Mouse (Mus musculus): Measurements from ENCODE around the gene Setd3. TPM values are rescaled to one million over a fixed set of nuclear protein-coding genes. Genes with fewer than 3 reads are reported as not detected.
A peak's percentile ranks its signal among the peaks of the same experiment; 100 is the strongest.

Gene Setd3
- polyA plus RNA-seq, 1 experiment from 2014 or later = 95.0 TPM

GRCm38 (mm10) chr12:108195761-108196160, 16.6 kb upstream of the Setd3 start:
- H3K9me3 ChIP-seq = no peaks in the 10 kb centered on the region
- H3K9ac ChIP-seq = no peak overlapping the region
- 94% methylated on average over 11 of the region's 11 CpGs for WGBS
- peaks cover 44% of the 10 kb centered on the region for H3K36me3 ChIP-seq (replicated peaks)
- H3K4me2 ChIP-seq = no peak overlapping the region
- no peak for ATAC-seq (replicated peaks)
- no peak overlapping the region for H3K4me3 ChIP-seq
- H3K4me1 ChIP-seq = no peaks in the 10 kb centered on the region
- no peak overlapping the region for H3K27ac ChIP-seq
- no peaks in the 10 kb centered on the region for H3K27me3 ChIP-seq (replicated peaks)

DNA sequence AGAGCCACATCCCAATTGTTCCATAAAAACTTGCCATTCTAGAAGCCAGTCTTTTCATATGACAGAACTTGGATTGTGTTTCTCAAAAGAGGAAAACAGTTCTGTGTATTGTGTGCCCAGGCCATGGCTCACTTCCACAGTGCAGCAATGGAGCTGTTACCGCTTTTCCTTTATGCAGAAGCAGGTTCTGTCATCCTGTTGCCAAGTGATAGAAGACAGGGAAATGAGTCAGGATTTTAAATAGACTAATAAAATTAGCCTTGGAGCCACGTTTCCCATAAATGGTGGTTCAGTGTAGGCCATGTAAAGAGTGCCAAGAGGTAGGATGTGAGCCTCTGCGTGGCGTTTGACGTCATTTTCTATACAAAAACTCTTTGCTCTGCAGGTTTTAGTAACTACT, 14.8 kb upstream of the Setd3 start:
- Histone ChIP-seq H3K27ac (no peak overlapping the region), H3K9ac (no peak overlapping the region), H3K4me2 (no peak overlapping the region), H3K4me3 (no peak overlapping the region), H3K4me1 (no peaks in the 10 kb centered on the region), H3K27me3 (replicated peaks) (no peaks in the 10 kb centered on the region), H3K36me3 (replicated peaks) (peaks cover 40% of the 10 kb centered on the region), H3K9me3 (no peaks in the 10 kb centered on the region)
- 93% methylated on average over 5 of the region's 5 CpGs for WGBS
- ATAC-seq (replicated peaks) = no peak

GRCm38 (mm10) chr12:108187541-108188091, 8.5 kb upstream of the Setd3 start:
- Histone ChIP-seq H3K36me3 (replicated peaks) (peaks cover 41% of the 10 kb centered on the region), H3K4me1 (no peaks in the 10 kb centered on the region), H3K4me3 (no peak overlapping the region), H3K27me3 (replicated peaks) (no peaks in the 10 kb centered on the region), H3K27ac (no peak overlapping the region), H3K4me2 (no peak overlapping the region), H3K9me3 (no peaks in the 10 kb centered on the region), H3K9ac (no peak overlapping the region)
- ATAC-seq (replicated peaks) = no peak
- 92% methylated on average over 6 of the region's 6 CpGs for WGBS

DNA sequence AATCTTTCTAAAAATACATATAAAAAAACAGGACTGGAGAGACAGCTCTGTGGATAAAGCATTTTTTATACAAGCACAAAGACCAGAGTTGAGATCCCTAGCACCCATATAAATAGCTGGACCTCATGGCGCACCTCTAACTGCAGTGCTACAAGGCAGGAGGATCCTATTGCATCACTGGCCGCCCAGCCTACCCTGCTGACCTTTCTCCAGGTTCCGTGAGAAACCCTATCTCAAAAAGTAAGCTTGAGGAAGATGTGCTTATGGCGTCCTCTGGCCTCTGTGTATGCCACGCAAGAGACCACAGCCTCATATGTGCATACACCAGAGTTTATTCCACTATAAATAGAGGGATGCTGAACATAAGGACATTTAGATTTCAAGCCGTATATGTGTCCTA, 2.6 kb upstream of the Setd3 start:
- no peaks in the 10 kb centered on the region for H3K9me3 ChIP-seq
- WGBS = 96% methylated on average over 6 of the region's 6 CpGs

GRCm38 (mm10) chr12:108179321-108180266, 480 bp upstream of the Setd3 start, which contains the start of gene Ccnk:
Gene Ccnk, plus strand, starts transcription at chr12:108179579.
- peak within 1 kb of the TSS; percentile 86 for H3K9ac ChIP-seq
- no peaks in the 10 kb centered on the region; the same call in 1 of the 2 replicates for H3K36me3 ChIP-seq (replicated peaks)
- H3K4me2 ChIP-seq = peak within 1 kb of the TSS; percentile 87
- H3K4me1 ChIP-seq = peaks cover 34% of the 10 kb centered on the region
- H3K27ac ChIP-seq = peak within 1 kb of the TSS; percentile 82
- H3K9me3 ChIP-seq = no peaks in the 10 kb centered on the region
- peak; percentile 98 for ATAC-seq (replicated peaks)
- WGBS = under 1% methylated on average over 77 of the region's 82 CpGs
- no peaks in the 10 kb centered on the region for H3K27me3 ChIP-seq (replicated peaks)
- peak within 1 kb of the TSS; percentile 99 for H3K4me3 ChIP-seq

More for the DNA sequence above, 2.6 kb upstream of the Setd3 start:
- Histone ChIP-seq H3K4me2 (no peak overlapping the region), H3K4me3 (no peak overlapping the region), H3K4me1 (peaks cover 27% of the 10 kb centered on the region), H3K27ac (no peak overlapping the region), H3K27me3 (replicated peaks) (no peaks in the 10 kb centered on the region), H3K36me3 (replicated peaks) (peaks cover 7% of the 10 kb centered on the region; the same call in 1 of the 2 replicates), H3K9ac (no peak overlapping the region)
- no peak for ATAC-seq (replicated peaks)

GRCm38 (mm10) chr12:108178331-108179245, 526 bp downstream of the Setd3 start:
- peak overlapping the region; percentile 82 for H3K27ac ChIP-seq
- H3K27me3 ChIP-seq (replicated peaks) = no peaks in the 10 kb centered on the region
- peak overlapping the region; percentile 86 for H3K9ac ChIP-seq
- peak; percentile 65 for ATAC-seq (replicated peaks)
- H3K36me3 ChIP-seq (replicated peaks) = no peaks in the 10 kb centered on the region; the same call in 1 of the 2 replicates
- H3K4me3 ChIP-seq = peak overlapping the region; percentile 99
- peak overlapping the region; percentile 87 for H3K4me2 ChIP-seq
- under 1% methylated on average over 103 of the region's 103 CpGs for WGBS
- H3K4me1 ChIP-seq = peaks cover 34% of the 10 kb centered on the region
- H3K9me3 ChIP-seq = no peaks in the 10 kb centered on the region

DNA sequence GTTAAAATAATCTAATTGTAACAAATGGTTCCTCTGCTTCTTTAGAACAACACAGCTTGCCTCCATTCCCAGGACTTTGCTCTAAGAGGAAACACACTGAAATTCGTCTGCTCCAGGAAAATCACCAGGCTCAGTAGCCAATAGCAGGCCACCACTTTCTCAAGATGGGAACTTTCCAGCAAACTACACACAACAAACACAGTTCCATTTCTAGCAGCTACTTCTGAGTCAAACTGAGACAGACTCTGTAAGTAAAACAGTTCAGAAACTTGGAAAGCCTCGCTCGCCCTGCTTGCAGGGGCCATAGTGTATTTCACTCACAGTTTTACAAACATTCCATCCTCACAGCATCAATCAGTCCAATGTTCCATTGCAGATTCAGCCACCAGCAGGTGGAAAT, 2.7 kb downstream of the Setd3 start:
- peaks cover 38% of the 10 kb centered on the region for H3K4me1 ChIP-seq
- no peak overlapping the region for H3K9ac ChIP-seq
- no peak for ATAC-seq (replicated peaks)
- 80% methylated on average over 3 of the region's 3 CpGs for WGBS
- H3K4me2 ChIP-seq = no peak overlapping the region
- H3K27ac ChIP-seq = no peak overlapping the region
- H3K4me3 ChIP-seq = no peak overlapping the region
- no peaks in the 10 kb centered on the region for H3K27me3 ChIP-seq (replicated peaks)
- no peaks in the 10 kb centered on the region for H3K9me3 ChIP-seq
- no peaks in the 10 kb centered on the region for H3K36me3 ChIP-seq (replicated peaks)

GRCm38 (mm10) chr12:108174606-108175505, 4.3 kb downstream of the Setd3 start:
- Histone ChIP-seq H3K27me3 (replicated peaks) (no peaks in the 10 kb centered on the region), H3K4me1 (peaks cover 28% of the 10 kb centered on the region), H3K4me3 (no peak overlapping the region), H3K36me3 (replicated peaks) (no peaks in the 10 kb centered on the region), H3K9ac (no peak overlapping the region), H3K9me3 (no peaks in the 10 kb centered on the region), H3K27ac (no peak overlapping the region), H3K4me2 (no peak overlapping the region)
- no peak for ATAC-seq (replicated peaks)
- WGBS = 78% methylated on average over 8 of the region's 8 CpGs

GRCm38 (mm10) chr12:108172639-108173038, 6.5 kb downstream of the Setd3 start:
- WGBS = 67% methylated on average over 4 of the region's 4 CpGs
- H3K9me3 ChIP-seq = no peaks in the 10 kb centered on the region
- H3K4me2 ChIP-seq = no peak overlapping the region
- no peak for ATAC-seq (replicated peaks)
- H3K27me3 ChIP-seq (replicated peaks) = no peaks in the 10 kb centered on the region
- H3K4me3 ChIP-seq = no peak overlapping the region
- peaks cover 21% of the 10 kb centered on the region for H3K4me1 ChIP-seq
- H3K9ac ChIP-seq = no peak overlapping the region
- no peaks in the 10 kb centered on the region for H3K36me3 ChIP-seq (replicated peaks)
- H3K27ac ChIP-seq = no peak overlapping the region

DNA sequence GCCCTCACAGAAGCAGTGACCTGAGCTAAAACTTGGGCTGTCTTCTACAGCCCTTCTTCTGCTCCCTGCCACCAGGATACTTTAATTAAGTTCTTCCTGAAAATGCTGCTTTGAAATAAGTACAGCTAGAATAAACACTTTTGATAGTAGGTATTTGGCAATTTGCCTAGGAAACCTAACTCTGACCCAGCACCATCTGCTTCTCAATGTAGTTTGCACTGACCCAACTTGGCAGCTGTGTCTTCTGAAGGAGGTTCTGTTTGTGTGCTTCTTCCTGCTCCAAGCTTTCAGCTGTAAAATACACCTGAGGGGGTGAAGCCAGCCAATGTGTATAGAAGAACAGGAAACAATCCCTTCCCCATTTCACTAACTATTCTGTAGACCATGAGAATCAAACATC, 7.8 kb downstream of the Setd3 start:
- Histone ChIP-seq H3K27me3 (replicated peaks) (no peaks in the 10 kb centered on the region), H3K9me3 (no peaks in the 10 kb centered on the region), H3K27ac (no peak overlapping the region), H3K9ac (no peak overlapping the region), H3K36me3 (replicated peaks) (no peaks in the 10 kb centered on the region), H3K4me3 (no peak overlapping the region), H3K4me1 (peaks cover 8% of the 10 kb centered on the region), H3K4me2 (no peak overlapping the region)
- ATAC-seq (replicated peaks) = no peak

- 87% methylated on average over 3 of the region's 3 CpGs for WGBS
- Histone ChIP-seq H3K9me3 (no peaks in the 10 kb centered on the region), H3K27ac (no peak overlapping the region), H3K4me2 (no peak overlapping the region), H3K27me3 (replicated peaks) (no peaks in the 10 kb centered on the region), H3K4me1 (0 out of 2 replicates have a peak, but pooled peaks cover 5% of the 10 kb centered on the region), H3K36me3 (replicated peaks) (no peaks in the 10 kb centered on the region), H3K9ac (no peak overlapping the region), H3K4me3 (no peak overlapping the region)
- no peak for ATAC-seq (replicated peaks)
Observed at GRCm38 (mm10) chr12:108170467-108170866, 8.6 kb downstream of the Setd3 start.

All from midbrain, embryonic 15.5 days (tissue).